Mouse (Mus musculus) lung, adult 2 months (tissue): ENCODE results near the gene Usp43.

Experiments used
- CTCF ChIP-seq: fragments of 200-500 bp; IDR thresholded peaks from 2 replicates; pipeline ENCODE4 v1.5.1; 2011; ENCODE audit warnings: mild to moderate bottlenecking, low read length, control low read depth; ENCODE audit not compliant: insufficient read depth
- POLR2A ChIP-seq: fragments of 200-500 bp; IDR thresholded peaks from 2 replicates; pipeline ENCODE4 v1.6.1; 2011; ENCODE audit warnings: low read depth, mild to moderate bottlenecking, control low read depth, low read length, borderline replicate concordance; ENCODE audit errors: extremely low read depth

DNA sequence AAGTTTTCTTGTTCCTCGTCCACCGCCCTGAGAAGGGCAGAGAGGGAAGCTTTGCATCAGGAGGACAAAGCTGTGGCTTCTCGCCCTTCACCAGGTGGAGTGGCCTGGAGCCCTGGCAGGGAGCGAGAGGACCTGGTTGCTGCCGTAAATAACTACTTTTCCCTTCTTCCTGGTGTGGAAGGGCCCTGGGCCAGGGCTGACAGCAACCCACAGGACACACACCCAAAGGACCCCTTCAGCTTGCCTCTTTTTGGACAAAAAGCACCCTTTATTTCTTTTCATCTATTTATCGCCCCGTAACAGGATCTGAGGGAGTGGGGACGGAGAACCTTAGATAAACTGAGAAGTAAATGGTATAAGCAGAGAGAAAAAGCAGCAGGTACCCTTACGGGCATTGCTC, 63.4 kb downstream of the Usp43 start:
- TF ChIP-seq CTCF (no peak), POLR2A (no peak)
